Mouse (Mus musculus): ENCODE data around the gene Ncoa5.

Gene Ncoa5

GRCm38 (mm10) chr2:165034131-165035057 is at the start of gene Ncoa5:
TSS of gene Ncoa5 (minus strand) at chr2:165034867.
- peak; percentile 95 for DNase-seq (ENCODE audit: low spot score)

GRCm38 (mm10) chr2:165081257-165081656 is 46.6 kb upstream of the Ncoa5 start:
- no peak for DNase-seq (ENCODE audit: low spot score)

- DNase-seq (ENCODE audit: low spot score) = no peak
Observed at GRCm38 (mm10) chr2:165080657-165081056, 46.0 kb upstream of the Ncoa5 start.

- peak; percentile 16 for DNase-seq (ENCODE audit: low spot score)
Observed at GRCm38 (mm10) chr2:165078605-165079004, 43.9 kb upstream of the Ncoa5 start.

GRCm38 (mm10) chr2:165078045-165078444 is 43.4 kb upstream of the Ncoa5 start:
- DNase-seq (ENCODE audit: low spot score) = no peak

- no peak for DNase-seq (ENCODE audit: low spot score)
Observed at GRCm38 (mm10) chr2:165077055-165077454, 42.4 kb upstream of the Ncoa5 start.

GRCm38 (mm10) chr2:165074937-165075336 is 40.3 kb upstream of the Ncoa5 start:
- DNase-seq (ENCODE audit: low spot score) = peak; percentile 79

- DNase-seq (ENCODE audit: low spot score) = no peak
Observed at GRCm38 (mm10) chr2:165074081-165074884, 39.6 kb upstream of the Ncoa5 start.

GRCm38 (mm10) chr2:165073381-165073781 is 38.7 kb upstream of the Ncoa5 start:
- no peak for DNase-seq (ENCODE audit: low spot score)

GRCm38 (mm10) chr2:165070096-165070816 is 35.6 kb upstream of the Ncoa5 start:
- DNase-seq (ENCODE audit: low spot score) = peak; percentile 58

- DNase-seq (ENCODE audit: low spot score) = no peak
Observed at GRCm38 (mm10) chr2:165068806-165069205, 34.1 kb upstream of the Ncoa5 start.

GRCm38 (mm10) chr2:165064489-165064888 is 29.8 kb upstream of the Ncoa5 start:
- DNase-seq (ENCODE audit: low spot score) = no peak

- DNase-seq (ENCODE audit: low spot score) = no peak
Observed at GRCm38 (mm10) chr2:165061638-165062433, 27.2 kb upstream of the Ncoa5 start.

GRCm38 (mm10) chr2:165059961-165060360 is 25.3 kb upstream of the Ncoa5 start:
- DNase-seq (ENCODE audit: low spot score) = no peak

- no peak for DNase-seq (ENCODE audit: low spot score)
Observed at GRCm38 (mm10) chr2:165056377-165057085, 21.9 kb upstream of the Ncoa5 start.

- DNase-seq (ENCODE audit: low spot score) = no peak
Observed at GRCm38 (mm10) chr2:165055905-165056304, 21.2 kb upstream of the Ncoa5 start.

- no peak for DNase-seq (ENCODE audit: low spot score)
Observed at GRCm38 (mm10) chr2:165054888-165055852, 20.5 kb upstream of the Ncoa5 start, which contains the start of gene Cd40. TSS of gene Cd40 (plus strand) at chr2:165055627.

GRCm38 (mm10) chr2:165051566-165051965 is 16.9 kb upstream of the Ncoa5 start:
- no peak for DNase-seq (ENCODE audit: low spot score)

- DNase-seq (ENCODE audit: low spot score) = no peak
Observed at GRCm38 (mm10) chr2:165050826-165051548, 16.3 kb upstream of the Ncoa5 start.
